8 mouse cellular contexts compared by ENCODE assay signal in the genomic region with DNA sequence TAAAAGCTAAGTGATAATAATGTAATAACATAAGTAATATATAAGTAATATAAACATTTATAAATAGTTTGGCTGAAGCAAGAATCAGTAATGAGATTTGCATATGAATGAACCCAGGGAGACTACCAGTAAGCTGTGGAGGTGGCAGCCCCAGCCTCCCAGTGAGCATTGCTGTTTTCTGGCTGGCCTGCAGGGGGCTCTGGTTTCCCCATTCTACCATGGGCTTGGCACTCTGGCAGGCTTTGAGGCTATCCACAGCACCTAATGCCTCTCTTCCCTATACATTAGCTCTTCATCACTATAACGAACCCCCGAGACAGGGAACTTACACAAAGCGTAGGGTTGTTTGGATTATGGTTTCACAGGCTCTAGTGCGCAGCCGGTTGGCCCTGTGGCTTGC. TPM values are rescaled to one million over a fixed set of nuclear protein-coding genes. Genes with fewer than 3 reads are reported as not detected.
DNase-seq lines count a peak whose midpoint lies in the region; ATAC-seq and TF ChIP-seq lines count a peak whose summit lies in the region.

No protein-coding gene starts in this region.

- H3K4me1 ChIP-seq in midbrain, embryonic 10.5 days: peaks cover 16% of the 10 kb centered on the region
- peaks cover 18% of the 10 kb centered on the region for H3K4me1 ChIP-seq in midbrain, embryonic 15.5 days

- ATAC-seq in midbrain, embryonic 15.5 days (replicated peaks): no peak
- peak; percentile 70 for ATAC-seq in megakaryocyte progenitor cell, adult 5-6 weeks (replicated peaks; ENCODE audit: poor library complexity)
- no peak for ATAC-seq in monocyte, adult 5-6 weeks (replicated peaks; ENCODE audit: insufficient number of reproducible peaks, low FRiP score, low TSS enrichment, poor library complexity, severe bottlenecking)

- H3K4me3 ChIP-seq in gastrocnemius, adult 2 months: no peak overlapping the region
- H3K4me3 ChIP-seq in midbrain, embryonic 10.5 days: no peak overlapping the region
- H3K4me3 ChIP-seq in midbrain, embryonic 15.5 days: no peak overlapping the region

- WGBS in midbrain, embryonic 10.5 days: 67% methylated on average over 5 of the region's 5 CpGs
- 66% methylated on average over 5 of the region's 5 CpGs for WGBS in midbrain, embryonic 15.5 days

- H3K27me3 ChIP-seq in midbrain, embryonic 10.5 days (ENCODE audit: low read depth, poor library complexity, severe bottlenecking): peaks cover 9% of the 10 kb centered on the region; the same call in 1 of the 2 replicates
- no peaks in the 10 kb centered on the region for H3K27me3 ChIP-seq in midbrain, embryonic 15.5 days (replicated peaks)

- H3K9me3 ChIP-seq in midbrain, embryonic 10.5 days (replicated peaks): no peaks in the 10 kb centered on the region
- no peaks in the 10 kb centered on the region for H3K9me3 ChIP-seq in midbrain, embryonic 15.5 days

- intact Hi-C loops in gastrocnemius, adult 2 months (cut with DNase I): loop anchor here (2.0 kb wide), 1 partner anchor 245 kb away; no protein-coding TSS in a partner anchor

- H3K27ac ChIP-seq in gastrocnemius, adult 2 months: no peak overlapping the region
- peak overlapping the region; percentile 3; the same call in 1 of the 2 replicates for H3K27ac ChIP-seq in midbrain, embryonic 10.5 days (replicated peaks)
- H3K27ac ChIP-seq in midbrain, embryonic 15.5 days: no peak overlapping the region

- peak; percentile 62 for TF ChIP-seq CTCF in gastrocnemius, adult 2 months (IDR thresholded peaks at IDR 0.05)

- H3K36me3 ChIP-seq in midbrain, embryonic 10.5 days: no peaks in the 10 kb centered on the region
- H3K36me3 ChIP-seq in midbrain, embryonic 15.5 days (replicated peaks): no peaks in the 10 kb centered on the region

- peak; percentile 37 for DNase-seq in gastrocnemius, adult 2 months
- DNase-seq in gastrocnemius, postnatal 4 days (ENCODE audit: low spot score in 2 of 2): no peak
- DNase-seq in midbrain, embryonic 10.5 days (ENCODE audit: low spot score): peak; percentile 44
- peak; percentile 25 to 40 for DNase-seq in adrenal gland, postnatal 36 days
- no peak for DNase-seq in testis, postnatal 14 days (ENCODE audit: low spot score)

- H3K9ac ChIP-seq in midbrain, embryonic 15.5 days: no peak overlapping the region

- H3K4me2 ChIP-seq in midbrain, embryonic 15.5 days: no peak overlapping the region

RNA-seq across cellular contexts. Expression of gene Gpatch2l, which starts 53.5 kb away (rescaled TPM):
- 10 to 100 TPM; 12.1 to 12.6 TPM for total RNA-seq in gastrocnemius, adult 2 months (2021)
- 10 to 100 TPM; 17.1 to 19.8 TPM for total RNA-seq in gastrocnemius, postnatal 4 days (2021)
- polyA plus RNA-seq in midbrain, embryonic 10.5 days (2016; fragmentation: Nextera tagmentation; extraction: Ambion mirVana): 18.2 and 20.1 TPM in 2 replicates
- 31.2 and 32.4 TPM in 2 replicates for polyA plus RNA-seq in midbrain, embryonic 15.5 days (2015; fragmentation: Nextera tagmentation; extraction: Ambion mirVana)
- 10 to 100 TPM; 20.4 to 22.5 TPM for total RNA-seq in adrenal gland, postnatal 36 days (2021)
- 17.1 and 17.6 TPM in 2 replicates for total RNA-seq in megakaryocyte progenitor cell, adult 5-6 weeks (2015)
- total RNA-seq in megakaryocyte progenitor cell, adult 5-6 weeks (2017): 23.0 and 27.3 TPM in 2 replicates
- total RNA-seq in monocyte, adult 5-6 weeks (2017): 63.6 to 98.5 TPM (median 88.6 TPM) in 3 replicates

Comparison
In these comparisons a context has a peak if more than half of its experiments do, and no peak if none do; other contexts are left out.
1. DNase-seq: peak in gastrocnemius, adult 2 months (single experiment), midbrain, embryonic 10.5 days (single experiment) and adrenal gland, postnatal 36 days (2 of 2); none in gastrocnemius, postnatal 4 days (0 of 2) and testis, postnatal 14 days (single experiment).